Mouse (Mus musculus): Measurements from ENCODE around the gene Hrh1.

DNA sequence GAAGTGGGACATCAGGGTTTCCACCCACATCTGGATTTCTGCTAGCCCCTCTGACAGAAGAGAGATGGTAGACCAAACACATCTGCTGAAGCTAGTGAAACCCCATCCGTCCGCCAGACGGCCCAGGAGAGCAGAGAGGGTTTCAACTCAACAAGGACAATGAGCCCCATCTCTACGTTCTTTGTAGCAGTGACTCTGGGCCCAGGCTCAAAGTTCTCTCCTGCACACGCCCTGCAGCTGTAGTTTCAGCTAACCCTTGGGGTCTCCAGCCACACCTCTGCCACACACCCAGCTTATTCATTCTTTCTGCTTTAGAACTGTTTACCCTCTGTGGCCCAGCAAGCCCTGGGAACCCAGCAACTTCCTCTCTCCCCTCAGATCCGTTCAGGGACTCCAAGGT, 10.4 kb upstream of the Hrh1 start:
- TF ChIP-seq POLR2A (IDR thresholded peaks at IDR 0.05; ENCODE audit: borderline replicate concordance, control insufficient read depth, low read depth, low read length) (no peak), CTCF (IDR thresholded peaks at IDR 0.05; ENCODE audit: control insufficient read depth, insufficient read depth, low read length) (no peak)

Measured in bone marrow, adult 2 months (tissue).